Mouse (Mus musculus): ENCODE measurements around the gene Col23a1.
"Not testable (repeated sequence)": the region's sequence is repeated elsewhere in the genome, so short reads cannot be mapped to it uniquely, and the experiment has no call there.

Col23a1 gene

GRCm38 (mm10) chr11:51329837-51330714, 40.4 kb downstream of the Col23a1 start:
- DNase-seq, result no peak

DNA sequence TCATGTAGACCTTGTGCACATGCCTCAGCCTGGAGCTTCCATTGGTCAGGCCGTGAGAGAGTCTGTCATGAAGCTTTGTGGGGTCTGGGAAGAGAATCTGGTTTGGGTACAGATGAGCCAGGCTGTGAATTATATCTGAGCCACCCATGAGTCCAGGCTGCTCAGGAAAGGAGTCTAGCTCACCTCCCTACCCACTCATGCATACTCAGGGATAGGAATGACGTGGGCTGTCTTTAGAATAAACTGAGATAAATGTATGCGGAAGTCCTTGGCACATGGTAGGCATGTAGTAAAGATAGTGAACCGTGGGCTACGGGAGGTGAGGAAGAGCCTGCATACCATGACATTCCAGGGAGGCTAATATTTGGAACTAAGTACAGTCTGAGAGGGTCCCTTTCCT, 44.3 kb downstream of the Col23a1 start:
- DNase-seq, result no peak

GRCm38 (mm10) chr11:51337585-51337984, 47.9 kb downstream of the Col23a1 start:
- DNase-seq, result no peak

- DNase-seq, result peak; percentile 28
Observed at GRCm38 (mm10) chr11:51338416-51338815, 48.7 kb downstream of the Col23a1 start.

DNA sequence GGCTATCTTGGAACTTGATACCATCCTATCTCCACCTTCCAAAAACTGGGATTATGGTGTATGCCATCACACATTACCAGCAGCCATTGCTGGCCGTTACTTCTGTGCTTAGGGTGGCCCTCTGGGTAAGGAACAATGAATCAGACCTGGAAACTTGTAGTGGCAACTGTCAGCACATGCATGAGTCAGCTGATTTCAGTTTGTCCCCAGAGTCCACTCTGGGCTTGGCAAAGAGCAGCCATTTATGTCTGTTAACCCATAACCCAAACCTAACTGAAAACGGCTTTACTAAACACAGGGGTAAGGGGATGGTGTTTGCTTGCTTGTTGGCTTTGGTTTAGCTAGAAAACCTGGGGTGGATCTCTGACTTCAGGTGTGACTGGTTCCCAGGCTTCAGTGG, 51.4 kb downstream of the Col23a1 start:
- no peak for DNase-seq

GRCm38 (mm10) chr11:51342776-51343175, 53.1 kb downstream of the Col23a1 start:
- no peak for DNase-seq

GRCm38 (mm10) chr11:51343312-51343711, 53.6 kb downstream of the Col23a1 start:
- peak; percentile 10 for DNase-seq

GRCm38 (mm10) chr11:51343728-51344289, 54.1 kb downstream of the Col23a1 start:
- no peak for DNase-seq

DNA sequence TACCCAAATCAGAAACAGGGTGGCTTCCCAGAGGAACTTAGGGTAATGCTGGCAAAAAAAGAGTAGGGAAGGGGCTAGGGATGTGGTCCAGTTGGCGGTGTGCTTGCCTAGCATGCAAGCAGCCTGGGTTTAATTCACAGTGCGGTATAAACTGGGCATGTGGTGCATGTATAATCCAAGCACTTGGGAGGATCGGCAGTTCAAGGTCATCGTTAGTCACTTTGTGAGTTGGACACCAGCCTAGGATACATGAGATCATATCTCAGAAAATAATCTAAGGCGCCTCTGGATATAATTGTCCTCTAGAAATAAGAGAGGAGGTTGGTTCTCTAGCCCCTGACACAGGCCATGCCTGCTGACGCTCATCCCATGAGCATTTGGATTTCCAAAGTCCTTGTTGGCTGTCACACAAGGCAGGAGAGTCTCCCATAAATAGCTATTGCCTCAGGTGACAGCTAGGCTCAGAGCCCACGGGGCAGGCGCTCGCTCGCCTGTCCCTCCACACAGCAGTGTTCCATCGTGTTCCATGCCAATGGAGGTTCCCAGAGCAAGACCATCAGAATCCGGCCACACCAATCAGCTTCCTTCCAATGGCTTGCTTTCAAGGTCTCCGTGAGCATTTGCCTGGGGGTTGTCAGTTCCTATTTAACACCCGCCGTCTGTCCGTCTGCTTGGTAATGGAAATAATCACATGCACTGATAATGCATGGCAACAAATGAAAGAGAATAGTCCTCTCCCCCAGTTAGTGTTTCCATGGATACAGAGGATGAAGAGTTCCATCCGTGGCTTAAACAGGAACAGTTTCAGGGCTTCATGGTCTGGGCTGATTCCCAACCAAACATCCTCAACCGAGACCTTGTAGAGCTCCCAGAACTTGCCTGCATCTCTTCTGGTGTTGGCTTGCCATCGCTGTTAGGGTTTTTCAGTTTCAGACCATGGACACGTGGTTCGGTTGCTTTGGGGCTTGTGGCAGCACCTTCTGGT, 56.1 kb downstream of the Col23a1 start:
- no peak for DNase-seq

DNA sequence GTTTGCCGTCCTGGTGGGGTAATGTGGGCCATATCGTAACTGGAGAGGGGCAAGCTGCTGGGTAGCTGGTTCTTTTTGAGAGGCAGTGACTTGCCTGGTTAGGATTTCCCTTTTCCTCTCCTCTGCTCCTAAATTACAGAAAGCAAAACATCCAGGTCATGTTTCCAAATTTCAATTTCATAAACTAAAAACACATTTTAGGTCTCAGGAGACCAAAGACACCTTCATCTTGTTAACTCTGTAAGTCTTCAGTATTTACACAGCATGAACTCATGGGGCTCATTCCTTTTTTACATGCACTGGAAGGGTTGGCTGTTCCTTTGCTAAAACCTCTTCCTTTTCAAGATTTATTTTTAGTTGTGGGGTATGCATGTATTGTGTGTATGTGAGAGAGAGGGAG, 58.0 kb downstream of the Col23a1 start:
- DNase-seq, result no peak

GRCm38 (mm10) chr11:51349665-51350064, 59.9 kb downstream of the Col23a1 start:
- no peak for DNase-seq

DNA sequence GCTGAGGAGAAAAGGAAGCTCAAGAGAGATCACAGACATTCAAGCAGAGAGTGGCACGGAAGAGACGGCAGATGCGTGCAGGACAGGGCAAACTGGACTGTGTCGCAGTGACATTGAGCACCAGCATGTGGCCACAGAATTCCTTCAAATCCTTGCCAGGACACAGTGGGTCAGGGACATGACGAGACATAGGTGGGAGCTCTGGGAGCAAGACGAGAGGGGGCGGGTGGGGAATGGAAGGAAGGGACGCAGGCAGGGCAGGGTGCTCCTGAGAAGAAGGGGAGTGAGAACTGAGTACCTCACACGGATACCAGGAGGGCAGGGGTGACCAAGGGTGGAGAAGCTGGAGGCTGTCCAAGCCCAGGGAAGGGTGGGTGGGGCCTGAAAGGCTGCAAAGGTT, 61.4 kb downstream of the Col23a1 start:
- DNase-seq, result no peak

DNA sequence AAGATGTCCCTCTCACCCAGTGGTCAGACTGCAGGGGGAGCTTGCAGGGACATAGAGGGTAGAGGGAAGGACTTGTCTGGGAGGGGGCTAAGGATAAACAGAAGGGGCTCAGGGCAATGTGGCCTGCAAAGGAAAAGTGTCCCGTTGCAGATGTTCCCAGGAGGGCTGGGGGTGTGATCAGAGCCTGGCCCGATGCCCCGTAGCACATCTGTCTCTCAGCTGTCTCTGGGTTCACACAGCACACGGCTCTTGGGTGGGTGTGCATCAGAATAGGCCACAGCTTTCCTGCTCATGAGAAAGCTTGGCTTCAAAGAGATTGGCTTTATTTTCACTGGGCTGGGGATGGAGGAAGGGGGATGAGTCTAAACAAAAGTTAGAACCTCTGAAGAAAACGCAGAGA, 62.1 kb downstream of the Col23a1 start:
- DNase-seq, result no peak

GRCm38 (mm10) chr11:51353746-51354145, 64.0 kb downstream of the Col23a1 start:
- DNase-seq, result peak; percentile 28

DNA sequence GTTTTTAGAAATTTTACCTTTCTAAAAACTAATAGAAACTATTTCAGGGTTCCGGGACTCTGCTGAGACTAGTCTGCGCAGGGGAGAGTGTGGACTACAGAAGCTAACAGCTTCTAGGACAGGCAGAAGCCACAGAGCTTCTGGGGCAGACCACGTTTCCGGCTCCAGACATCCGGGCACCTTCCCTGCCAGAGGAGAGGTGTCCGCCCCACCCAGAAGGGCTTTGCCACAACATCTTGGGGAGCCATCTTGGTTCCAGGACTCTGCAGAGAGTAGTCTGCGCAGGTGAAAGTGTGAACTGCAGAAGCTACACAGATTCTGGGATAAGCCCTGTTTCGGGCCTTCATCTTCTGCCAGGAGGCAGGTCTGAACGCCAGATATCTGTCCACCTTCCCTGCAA, 69.3 kb downstream of the Col23a1 start:
- DNase-seq, result not testable (repeated sequence)

- no peak for DNase-seq
Observed at GRCm38 (mm10) chr11:51364353-51364752, 74.6 kb downstream of the Col23a1 start.

DNA sequence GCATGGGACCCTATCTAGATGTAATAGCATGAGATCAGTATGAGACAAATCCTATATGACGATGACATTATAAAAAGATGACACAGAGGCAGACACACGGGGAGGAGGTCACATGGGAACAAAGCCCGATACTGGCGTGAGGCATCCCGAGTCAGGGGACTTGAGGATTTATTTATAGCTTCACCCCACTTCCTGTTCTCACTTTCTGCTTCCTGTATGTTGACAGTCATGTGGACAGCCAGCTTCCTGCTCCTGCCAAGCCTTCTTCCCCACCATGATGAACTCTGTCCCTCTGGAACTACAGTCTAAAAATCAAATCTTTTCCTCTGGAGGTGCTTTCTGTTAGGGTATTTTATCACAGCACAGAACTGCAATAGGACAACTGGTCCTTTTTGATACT, 77.6 kb downstream of the Col23a1 start:
- DNase-seq, result no peak

DNA sequence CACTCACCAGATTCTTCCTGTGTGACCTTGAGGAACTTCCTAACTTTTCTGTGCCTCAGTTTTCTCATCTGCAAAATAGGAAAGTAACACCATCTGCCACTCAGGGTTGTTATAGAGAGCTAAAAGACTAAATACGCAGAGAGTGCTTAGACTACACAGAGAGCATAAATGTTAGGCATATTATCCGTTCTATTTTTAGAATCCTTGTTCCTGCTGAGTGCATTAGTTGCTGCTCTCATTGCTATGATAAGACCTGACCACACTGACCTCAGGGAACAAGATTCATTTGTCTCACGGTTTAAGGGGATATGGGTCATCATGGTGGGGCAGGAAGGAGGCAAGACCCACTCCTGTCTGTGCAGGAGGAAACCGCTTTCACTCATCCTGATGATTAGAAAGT, 80.6 kb downstream of the Col23a1 start:
- DNase-seq, result no peak

DNA sequence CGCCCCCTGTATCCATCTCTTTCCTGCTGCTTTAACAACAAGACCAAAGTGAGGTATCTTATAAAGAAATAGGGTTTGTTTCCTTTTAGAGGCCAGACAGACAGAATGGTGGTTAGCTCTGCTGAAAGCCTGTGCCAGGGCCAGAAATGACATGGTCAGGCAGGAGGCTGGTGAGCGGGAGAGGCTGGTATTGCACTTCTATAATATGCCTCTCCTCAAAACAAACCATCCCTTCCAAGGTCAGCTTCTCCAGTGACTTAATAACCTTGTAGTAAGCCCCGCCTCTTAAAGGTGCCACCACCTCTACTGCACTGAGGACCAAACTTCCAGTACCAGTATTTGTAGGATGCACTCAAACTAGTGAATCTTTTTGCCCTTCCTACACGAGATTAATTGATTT, 81.6 kb downstream of the Col23a1 start:
- no peak for DNase-seq

DNA sequence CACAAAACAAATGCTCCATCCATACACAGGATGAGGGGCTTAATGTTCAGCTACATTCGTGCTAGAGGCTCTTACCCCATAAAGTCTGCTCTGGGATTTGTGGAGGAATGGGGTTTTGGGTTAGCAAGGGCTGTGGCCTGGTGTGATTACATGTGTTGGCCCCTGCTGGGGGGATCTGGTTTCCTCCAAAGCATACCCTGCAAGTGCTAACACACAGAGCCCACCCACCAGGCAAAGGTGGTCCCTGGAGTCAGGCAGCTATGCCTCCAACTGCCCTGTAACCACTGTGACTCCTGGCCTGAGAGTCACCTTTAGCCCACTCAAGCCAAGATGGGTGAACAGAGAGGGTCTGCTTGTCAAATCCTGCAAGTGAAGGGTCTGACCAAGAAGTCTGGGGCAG, 82.2 kb downstream of the Col23a1 start:
- DNase-seq, result no peak

- no peak for DNase-seq
Observed at GRCm38 (mm10) chr11:51377199-51377598, 87.5 kb downstream of the Col23a1 start.

DNA sequence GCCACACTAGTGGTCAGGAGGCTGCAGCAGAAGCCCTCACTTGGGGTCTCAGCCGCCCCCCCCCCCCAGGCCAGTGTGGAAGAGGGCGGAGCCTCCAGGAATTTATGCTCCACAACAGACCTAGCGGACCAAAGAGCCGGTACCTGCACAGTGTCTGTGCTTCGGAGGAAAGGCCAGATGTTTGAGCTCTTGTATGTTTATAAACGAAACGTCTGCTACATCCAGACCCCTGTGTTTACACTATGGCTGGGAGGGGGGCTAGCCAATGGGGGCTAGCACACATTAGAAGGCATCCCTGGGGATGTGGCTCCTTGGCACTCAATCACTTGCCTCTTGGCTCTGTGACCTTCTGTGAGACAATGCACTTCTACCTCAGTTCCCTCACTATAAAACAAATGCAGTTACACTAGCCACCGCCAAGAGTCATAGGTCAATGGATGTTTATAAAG, 99.2 kb downstream of the Col23a1 start:
- no peak for DNase-seq

- no peak for DNase-seq
Observed at GRCm38 (mm10) chr11:51389763-51390162, 100.0 kb downstream of the Col23a1 start.

Measured in kidney, postnatal 14 days (tissue).